Mouse (Mus musculus) regulatory T cell (primary cell): ENCODE data around the gene Deup1.

Experiments used
- in situ Hi-C: fragments of 300-600 bp; cut with MboI, MseI; formaldehyde crosslinking; loops from one replicate; pipeline ENCODE4 v1.15.1; 2025; ENCODE audit warnings: high pct_unique_total_duplicates

Deup1 gene

GRCm38 (mm10) chr9:15533336-15534070 lies 94.2 kb downstream of the Deup1 start:
- in situ Hi-C loops: no loop called here

GRCm38 (mm10) chr9:15531204-15531603 lies 96.5 kb downstream of the Deup1 start:
- in situ Hi-C loops: no loop called here

GRCm38 (mm10) chr9:15529965-15530320 lies 97.8 kb downstream of the Deup1 start:
- in situ Hi-C loops: no loop called here

GRCm38 (mm10) chr9:15529275-15529964 lies 98.3 kb downstream of the Deup1 start:
- in situ Hi-C loops: no loop called here

- in situ Hi-C loops: no loop called here
Observed at GRCm38 (mm10) chr9:15528368-15528767, 99.4 kb downstream of the Deup1 start.

GRCm38 (mm10) chr9:15527846-15528245 lies 99.9 kb downstream of the Deup1 start:
- in situ Hi-C loops: no loop called here

- in situ Hi-C loops: no loop called here
Observed at GRCm38 (mm10) chr9:15526539-15526938, 101.2 kb downstream of the Deup1 start.

- in situ Hi-C loops: no loop called here
Observed at GRCm38 (mm10) chr9:15525246-15525645, 102.5 kb downstream of the Deup1 start.

GRCm38 (mm10) chr9:15523646-15524045 lies 104.1 kb downstream of the Deup1 start:
- in situ Hi-C loops: no loop called here

- in situ Hi-C loops: no loop called here
Observed at GRCm38 (mm10) chr9:15522887-15523286, 104.8 kb downstream of the Deup1 start.

GRCm38 (mm10) chr9:15522348-15522747 lies 105.4 kb downstream of the Deup1 start:
- in situ Hi-C loops: no loop called here

GRCm38 (mm10) chr9:15517979-15518378 lies 109.8 kb downstream of the Deup1 start:
- in situ Hi-C loops: no loop called here

GRCm38 (mm10) chr9:15516007-15516406 lies 111.7 kb downstream of the Deup1 start:
- in situ Hi-C loops: no loop called here

GRCm38 (mm10) chr9:15512918-15513317 lies 114.8 kb downstream of the Deup1 start:
- in situ Hi-C loops: no loop called here

GRCm38 (mm10) chr9:15510557-15511310 lies 117.0 kb downstream of the Deup1 start:
- in situ Hi-C loops: no loop called here
